Mouse (Mus musculus) yolk sac, embryonic 10.5 days (tissue): ENCODE measurements around the gene Prss43.
A peak's percentile ranks its signal among the peaks of the same experiment; 100 is the strongest.
"Not testable (repeated sequence)": the region's sequence is repeated elsewhere in the genome, so short reads cannot be mapped to it uniquely, and the experiment has no call there.

Source experiments
- DNase-seq: peaks from one replicate; pipeline ENCODE4 v3.0.0-alpha.2; 2017; ENCODE audit warnings: low spot score

The Prss43 gene

DNA sequence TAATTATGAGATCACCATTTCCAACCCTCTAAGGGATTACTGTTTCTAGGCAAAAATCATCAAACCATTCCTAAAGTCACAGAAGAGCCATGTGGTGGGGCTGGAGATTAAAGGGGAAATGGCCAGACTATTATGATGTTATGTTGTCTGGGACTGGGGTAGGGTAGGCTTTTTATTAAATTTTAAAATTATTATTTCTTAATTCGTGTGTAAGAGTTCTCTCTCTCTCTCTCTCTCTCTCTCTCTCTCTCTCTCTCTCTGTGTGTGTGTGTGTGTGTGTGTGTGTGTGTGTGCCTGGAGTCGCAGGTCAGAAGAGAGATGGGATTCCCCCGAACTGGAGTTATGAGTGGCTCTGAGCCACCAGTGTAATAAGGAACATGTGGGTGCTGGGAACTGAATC is at the start of gene Prss43:
Gene Prss43, plus strand, starts transcription at position 301 of the 400 bp plus-strand sequence.
- no peak for DNase-seq

- no peak for DNase-seq
Measured at GRCm38 (mm10) chr9:110778100-110778499, 48.4 kb upstream of the Prss43 start.

DNA sequence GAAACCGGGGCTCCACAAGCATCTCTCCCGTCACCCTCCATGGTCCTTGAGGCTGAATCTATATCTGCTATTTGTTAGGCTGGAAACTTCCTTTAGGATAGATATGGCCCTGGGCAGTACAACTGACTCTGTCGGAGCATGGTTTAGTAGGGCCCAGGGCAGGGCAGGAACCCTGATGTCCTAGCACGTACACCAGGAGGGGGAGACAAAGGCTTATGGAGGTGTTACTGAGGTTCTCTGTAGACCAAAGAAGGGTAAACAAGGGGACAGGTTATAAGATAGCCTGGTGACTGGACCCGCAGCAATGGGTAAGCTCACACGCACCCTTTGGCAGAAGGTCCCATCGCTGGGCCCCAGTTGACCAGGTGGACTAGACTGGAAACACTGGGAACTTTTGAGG is 47.9 kb upstream of the Prss43 start:
- DNase-seq, result no peak

DNA sequence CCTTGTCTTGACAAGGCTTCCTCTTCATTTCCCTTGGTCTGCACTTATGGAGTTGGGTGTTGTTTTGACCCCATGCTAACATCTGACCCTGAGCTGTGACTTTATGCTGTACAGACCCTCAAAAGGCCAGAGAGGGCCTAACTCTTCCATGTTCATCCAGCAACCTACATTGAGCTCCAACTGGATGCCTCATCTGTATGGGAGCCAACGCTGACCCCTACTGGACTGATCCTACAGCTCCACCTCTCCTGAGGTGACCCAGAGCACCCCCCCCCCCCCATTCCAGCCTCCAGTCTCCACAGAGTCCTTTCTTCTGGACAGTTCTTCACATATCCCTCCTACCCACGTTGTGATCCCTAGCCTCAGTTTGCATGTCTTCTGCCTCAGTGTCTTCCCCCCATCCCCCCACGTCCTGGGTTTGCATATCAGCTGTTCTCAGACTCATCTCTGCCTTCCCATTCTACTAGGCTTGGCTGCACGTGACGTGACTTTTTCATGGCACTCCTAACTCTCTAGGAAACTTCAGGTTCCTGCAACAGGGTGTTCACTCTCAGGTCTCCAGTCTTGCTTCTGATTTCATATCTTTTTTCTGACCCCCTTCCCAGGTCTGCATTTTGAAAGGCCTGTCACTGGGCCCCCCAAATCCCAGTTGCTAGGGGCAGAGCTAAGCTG is 47.1 kb upstream of the Prss43 start:
- DNase-seq, result no peak

DNA sequence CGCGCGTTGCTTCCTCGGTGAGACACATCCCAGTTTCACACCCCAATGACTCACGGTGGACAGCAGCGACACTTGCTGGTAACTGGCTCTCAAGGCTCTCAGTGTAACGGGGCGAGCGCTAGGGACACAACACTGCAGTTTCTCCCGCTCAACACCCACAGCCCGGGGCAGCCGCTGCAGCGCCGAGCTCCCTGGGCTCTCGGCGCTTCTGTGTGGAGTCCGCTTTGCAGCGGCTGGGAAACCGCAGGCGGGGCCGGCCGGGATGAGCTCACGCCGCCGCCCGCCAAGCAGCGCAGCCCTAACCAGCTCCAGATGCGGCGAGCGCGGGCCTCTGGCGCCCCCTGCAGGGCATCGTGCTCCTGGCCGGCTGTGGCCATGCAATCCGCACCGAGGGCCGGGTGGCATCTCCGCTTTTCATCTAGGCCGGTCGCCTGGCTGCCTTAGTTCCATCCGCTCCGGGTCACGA is 45.2 kb upstream of the Prss43 start:
- DNase-seq, result peak; percentile 89

- DNase-seq, result peak; percentile 72
Measured at GRCm38 (mm10) chr9:110781731-110782130, 44.8 kb upstream of the Prss43 start.

DNA sequence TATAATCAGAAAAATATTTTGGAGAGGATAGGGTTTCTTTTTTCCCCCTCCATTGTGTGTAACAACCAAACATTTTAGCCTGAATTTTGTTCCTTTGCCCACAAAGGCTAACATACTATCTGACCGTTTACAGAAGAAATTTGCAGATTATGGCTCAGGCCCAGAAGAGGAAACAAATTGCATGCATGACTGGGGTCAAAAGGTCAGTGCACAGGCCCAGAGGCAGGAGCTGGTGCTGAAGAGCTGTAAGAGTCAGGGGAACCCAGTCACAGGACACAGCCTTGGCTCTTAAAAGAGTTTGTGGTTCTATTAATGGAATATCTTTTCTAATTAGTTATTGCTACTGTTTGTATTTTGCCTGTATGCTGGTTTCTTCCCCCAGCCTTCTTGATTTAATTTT is 42.9 kb upstream of the Prss43 start:
- DNase-seq, result peak; percentile 26

DNA sequence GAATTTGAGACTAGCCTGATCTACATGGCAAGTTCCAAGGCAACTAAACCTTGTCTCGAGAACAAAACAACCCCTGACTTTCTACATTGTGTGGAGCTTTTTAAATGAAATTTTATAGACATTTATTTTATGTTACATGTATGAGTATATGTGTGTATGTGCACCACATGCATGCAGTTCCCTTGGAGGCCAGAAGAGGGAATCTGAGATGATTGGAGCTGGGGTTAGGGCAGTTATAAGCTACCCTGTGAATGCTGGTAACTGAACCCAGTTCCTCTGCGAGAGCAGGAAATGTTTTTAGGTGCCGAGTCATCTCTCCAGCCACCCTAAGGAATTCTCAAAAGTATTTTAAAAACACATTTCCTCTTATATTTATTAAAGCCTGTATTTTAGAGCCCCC is 38.3 kb upstream of the Prss43 start:
- no peak for DNase-seq

DNA sequence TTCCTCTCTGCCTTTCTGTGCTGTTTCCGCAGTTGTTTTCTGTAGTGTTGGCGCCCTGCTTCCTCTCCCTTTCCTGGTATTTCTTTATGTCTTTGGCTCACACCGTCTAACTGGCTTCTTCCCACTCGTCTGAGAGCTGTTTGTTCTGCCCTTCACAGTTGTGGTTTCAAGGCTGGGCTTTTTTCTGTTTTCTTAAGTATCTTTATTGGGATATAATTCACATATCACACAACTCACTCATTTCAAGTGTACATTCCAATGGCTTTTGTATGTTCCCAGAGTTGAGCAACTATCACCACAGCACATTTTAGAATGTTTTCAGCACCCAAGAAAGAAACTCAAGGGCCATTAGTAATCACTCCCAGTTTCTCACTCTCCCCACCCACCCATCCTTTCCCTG is 36.0 kb upstream of the Prss43 start:
- no peak for DNase-seq

GRCm38 (mm10) chr9:110797013-110797412 is 29.5 kb upstream of the Prss43 start:
- DNase-seq, result no peak

- DNase-seq, result no peak
Measured at GRCm38 (mm10) chr9:110797866-110798265, 28.6 kb upstream of the Prss43 start, which contains the start of gene Prss42. Prss42 (plus strand) TSS chr9:110798166.

DNA sequence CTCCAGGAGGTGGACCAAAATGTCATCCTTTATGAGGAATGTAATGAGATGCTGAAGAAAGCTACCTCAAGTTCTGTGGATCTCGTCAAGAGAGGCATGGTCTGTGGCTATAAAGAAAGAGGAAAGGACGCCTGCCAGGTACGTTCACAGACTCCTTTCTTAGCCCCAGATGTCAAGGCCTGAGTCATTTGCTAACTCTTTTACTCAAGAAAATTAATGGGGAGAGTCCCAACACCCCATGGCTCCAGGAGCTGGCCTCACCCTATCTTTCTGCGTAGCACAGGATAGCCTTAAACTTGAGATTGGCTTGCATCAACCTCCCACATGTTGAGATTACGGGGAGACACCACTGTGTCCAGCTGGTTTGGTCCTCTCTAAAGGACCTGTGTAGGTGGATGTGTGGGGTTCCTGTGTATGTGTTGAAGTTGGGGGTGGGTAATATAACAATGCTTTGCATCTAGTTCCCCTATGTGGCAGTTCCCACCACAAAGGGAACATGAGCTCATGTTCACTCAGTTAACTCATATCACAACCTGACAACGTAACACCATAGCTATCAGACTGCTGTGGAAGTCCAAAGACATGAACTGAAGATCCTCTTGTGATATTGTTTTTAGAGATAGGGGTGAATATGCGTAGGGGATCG is 25.5 kb upstream of the Prss43 start:
- no peak for DNase-seq

- DNase-seq, result no peak
Measured at GRCm38 (mm10) chr9:110803294-110803693, 23.2 kb upstream of the Prss43 start.

GRCm38 (mm10) chr9:110810051-110810450 is 16.4 kb upstream of the Prss43 start:
- DNase-seq, result no peak

GRCm38 (mm10) chr9:110813789-110814188 is 12.7 kb upstream of the Prss43 start, which contains the start of gene Prss44:
Prss44 (plus strand) TSS chr9:110813994.
- DNase-seq, result no peak

GRCm38 (mm10) chr9:110820546-110820945 is 5.9 kb upstream of the Prss43 start:
- DNase-seq, result not testable (repeated sequence)

DNA sequence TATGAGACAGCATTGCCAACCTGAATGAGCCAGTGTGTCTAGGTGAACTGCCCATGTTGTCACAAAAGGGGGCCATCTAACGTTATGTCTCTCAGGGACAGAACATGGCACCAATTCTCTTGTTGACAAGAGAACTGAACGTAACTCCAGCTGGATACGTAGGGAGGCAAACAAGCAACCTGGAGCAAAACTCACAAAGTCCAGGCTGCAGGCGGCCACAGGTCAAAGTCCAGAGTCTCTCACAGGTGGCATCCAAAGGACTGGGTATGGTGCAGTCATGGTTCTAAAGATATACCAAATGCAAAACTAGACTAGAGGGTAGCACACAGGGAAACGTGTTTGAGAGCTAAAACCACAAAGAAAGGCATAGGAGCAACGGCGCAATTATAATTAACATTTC is 5.1 kb upstream of the Prss43 start:
- DNase-seq, result no peak

- no peak for DNase-seq
Measured at GRCm38 (mm10) chr9:110825426-110825825, 1.1 kb upstream of the Prss43 start.

- DNase-seq, result no peak
Measured at GRCm38 (mm10) chr9:110825832-110826231, 658 bp upstream of the Prss43 start.

GRCm38 (mm10) chr9:110833021-110833420 is 6.5 kb downstream of the Prss43 start:
- DNase-seq, result no peak

DNA sequence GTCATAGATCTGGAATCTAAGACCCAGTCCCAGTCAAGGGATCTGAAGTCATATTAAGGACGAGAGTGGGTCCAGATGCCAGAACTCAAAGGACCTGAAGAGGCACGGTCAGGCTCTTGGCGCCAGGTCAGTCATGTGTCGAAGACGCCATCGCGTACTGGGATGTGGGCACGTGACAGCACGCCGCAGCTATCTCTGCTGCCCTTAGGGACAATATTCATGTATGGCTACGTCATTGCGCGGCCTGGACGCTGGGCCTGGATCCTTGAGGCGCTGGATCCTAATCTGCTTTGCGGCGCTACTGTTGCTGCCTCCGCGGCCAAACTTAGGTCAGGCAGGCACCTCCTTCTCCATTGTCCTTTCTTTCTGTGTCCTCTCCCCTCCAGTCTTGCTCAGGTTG is 7.9 kb downstream of the Prss43 start, which contains the start of gene Prss45:
Gene Prss45, plus strand, starts transcription at position 178 of the 400 bp plus-strand sequence.
- DNase-seq, result no peak

DNA sequence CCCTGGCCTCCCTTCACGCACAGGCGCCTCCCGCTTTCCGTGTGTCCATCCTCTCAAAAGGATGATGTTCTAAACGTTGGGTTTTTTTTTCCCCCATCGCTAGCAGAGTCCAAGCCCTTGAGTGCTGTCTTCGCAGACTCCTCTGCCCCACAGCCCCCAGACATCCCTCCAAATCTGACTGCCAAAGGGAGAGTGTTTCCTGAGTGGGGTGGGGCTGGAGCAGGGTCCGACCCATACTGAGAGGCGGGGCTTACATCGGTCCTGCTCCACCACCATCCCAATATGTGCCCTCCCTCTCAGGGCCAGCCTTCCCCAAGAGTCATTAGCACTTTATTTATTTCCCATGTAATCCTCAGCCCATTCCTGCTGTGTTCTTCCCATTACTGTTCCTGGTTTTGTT is 8.5 kb downstream of the Prss43 start:
- DNase-seq, result no peak

DNA sequence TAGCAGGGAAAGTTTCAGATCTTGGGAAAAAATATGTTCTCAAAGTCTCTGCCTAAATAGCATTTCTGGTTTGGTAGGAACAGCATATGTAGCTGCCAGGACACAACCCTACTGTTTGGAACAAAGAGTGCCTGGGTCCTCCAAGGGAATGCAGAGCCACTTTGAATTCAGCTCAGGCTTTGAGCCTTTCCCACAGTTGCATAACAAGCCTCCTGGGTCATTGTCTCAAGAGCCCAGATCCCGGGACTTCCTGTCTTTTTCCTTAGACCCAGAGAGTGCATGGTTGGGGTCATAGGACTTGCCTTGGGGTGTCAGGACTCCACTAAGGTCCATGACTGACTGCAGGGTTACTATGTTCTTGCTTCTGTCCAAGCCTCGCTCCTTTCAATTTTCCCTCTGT is 9.6 kb downstream of the Prss43 start:
- DNase-seq, result no peak

- DNase-seq, result no peak
Measured at GRCm38 (mm10) chr9:110840905-110841304, 14.4 kb downstream of the Prss43 start.
